Mouse (Mus musculus) brain, embryonic 14.5 days (tissue): ENCODE measurements around the gene Ndufaf2.

ENCODE experiments used
- CTCF ChIP-seq: fragments of 200-500 bp; IDR thresholded peaks from 2 replicates; pipeline ENCODE4 v1.5.1; 2012; ENCODE audit warnings: inconsistent platforms, mild to moderate bottlenecking, moderate library complexity, borderline replicate concordance; ENCODE audit not compliant: insufficient read depth, insufficient read length; ENCODE audit errors: extremely low read depth
- POLR2A ChIP-seq: fragments of 200-500 bp; IDR thresholded peaks from 2 replicates; pipeline ENCODE4 v1.6.1; 2012; ENCODE audit warnings: mild to moderate bottlenecking, inconsistent platforms, borderline replicate concordance; ENCODE audit not compliant: poor library complexity, insufficient read depth, insufficient read length, severe bottlenecking; ENCODE audit errors: extremely low read depth

DNA sequence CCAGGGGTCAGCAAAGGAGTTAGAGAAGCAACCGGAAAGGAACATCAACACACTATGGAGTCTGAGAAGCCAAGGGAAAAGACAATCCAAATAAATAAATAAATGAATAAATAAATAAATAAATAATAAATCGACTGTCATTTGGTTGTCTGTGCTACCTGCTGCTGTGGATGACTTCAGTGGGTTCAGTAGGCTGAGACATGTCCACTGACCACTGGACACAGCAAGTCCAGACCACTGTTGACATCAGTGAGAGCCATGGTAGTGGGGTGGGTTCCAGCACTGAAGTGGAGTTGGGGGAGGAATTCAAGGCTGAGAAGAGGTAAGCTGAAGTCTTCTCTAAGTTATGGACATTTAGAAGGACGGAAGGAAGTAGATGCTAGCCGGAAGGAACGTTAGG, 174.2 kb downstream of the Ndufaf2 start:
- no peak for TF ChIP-seq POLR2A
- TF ChIP-seq CTCF: no peak
